Mouse (Mus musculus) intestine, embryonic 16.5 days (tissue): Measurements from ENCODE around the gene Uck2. TPM values are rescaled to one million over a fixed set of nuclear protein-coding genes. Genes with fewer than 3 reads are reported as not detected.
A peak's percentile ranks its signal among the peaks of the same experiment; 100 is the strongest.

Experiments
- ATAC-seq: fragments of 200-750 bp; cut with Nextera tagmentation; 2 replicates; pipeline ENCODE4 v1.8.0; 2017; ENCODE audit warnings: moderate TSS enrichment, moderate library complexity
- H3K27ac ChIP-seq: fragments of 300-500 bp; sonication (generic); 2 replicates; pipeline ENCODE4 v1.5.1; 2014; ENCODE audit warnings: mild to moderate bottlenecking, low read length
- H3K27me3 ChIP-seq: fragments of 300-500 bp; sonication (generic); replicated peaks from 2 replicates; pipeline ENCODE4 v1.6.1; 2014; ENCODE audit warnings: low read length, control low read depth, mixed read lengths; ENCODE audit not compliant: control insufficient read depth, insufficient read depth
- H3K36me3 ChIP-seq: fragments of 300-500 bp; sonication (generic); 2 replicates; pipeline ENCODE4 v1.6.1; 2014; ENCODE audit warnings: low read length, control low read depth; ENCODE audit not compliant: control insufficient read depth, insufficient read depth
- H3K4me1 ChIP-seq: fragments of 300-500 bp; sonication (generic); 2 replicates; pipeline ENCODE4 v1.6.1; 2014; ENCODE audit warnings: low read length, control low read depth, mixed read lengths; ENCODE audit not compliant: control insufficient read depth, insufficient read depth
- H3K4me2 ChIP-seq: fragments of 300-500 bp; sonication (generic); 2 replicates; pipeline ENCODE4 v1.6.1; 2014; ENCODE audit warnings: low read depth, low read length, control low read depth
- H3K4me3 ChIP-seq: fragments of 300-500 bp; sonication (generic); 2 replicates; pipeline ENCODE4 v1.5.1; 2014; ENCODE audit warnings: mild to moderate bottlenecking, low read length
- H3K9ac ChIP-seq: fragments of 300-500 bp; sonication (generic); 2 replicates; pipeline ENCODE4 v1.6.1; 2014; ENCODE audit warnings: low read depth, low read length
- H3K9me3 ChIP-seq: fragments of 300-500 bp; sonication (generic); 2 replicates; pipeline ENCODE4 v1.6.1; 2016; ENCODE audit warnings: low read length, control low read depth; ENCODE audit not compliant: control insufficient read depth
- WGBS: fragments of 180-500 bp; shearing (Covaris S2); extraction: QIAGEN DNeasy Blood & Tissue Kit; methylation state at CpG from one replicate; pipeline ENCODE4 v1.1.7; 2014; 5-methylcytosine and 5-hydroxymethylcytosine counted together
- polyA plus RNA-seq: library from polyadenylated mRNA; unstranded; fragments of >200 nt; fragmentation: Nextera tagmentation; extraction: Ambion mirVana; gene quantifications from 2 replicates; pipeline ENCODE4 v1.2.1, GENCODE M21; 2015

Gene Uck2
- polyA plus RNA-seq, 1 experiment from 2014 or later, result 36.8 TPM

DNA sequence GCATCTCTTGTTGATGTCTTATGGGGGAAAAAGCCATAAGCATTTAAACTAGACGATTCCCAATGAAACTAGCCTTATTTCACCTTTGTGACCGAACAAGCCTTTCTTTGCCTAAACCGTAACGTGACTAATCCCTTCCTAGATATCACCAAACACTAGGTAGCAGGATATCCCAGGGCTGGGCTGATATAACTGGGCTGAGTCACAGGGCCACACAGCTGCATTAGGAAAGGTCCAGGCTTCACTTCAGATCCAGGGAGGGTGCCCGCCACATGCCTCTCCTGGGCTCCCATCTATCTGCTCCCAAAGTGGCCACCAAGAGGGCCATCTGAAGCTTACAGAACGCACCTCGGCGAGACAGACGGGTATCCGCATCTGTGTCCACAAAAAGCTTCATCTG, 50.8 kb downstream of the Uck2 start:
- Histone ChIP-seq H3K9ac (no peak overlapping the region), H3K9me3 (no peaks in the 10 kb centered on the region), H3K4me3 (no peak overlapping the region), H3K4me1 (0 out of 2 replicates have a peak, but pooled peaks cover 7% of the 10 kb centered on the region), H3K36me3 (no peaks in the 10 kb centered on the region), H3K27ac (no peak overlapping the region), H3K4me2 (no peak overlapping the region), H3K27me3 (no peaks in the 10 kb centered on the region)
- no peak for ATAC-seq
- WGBS, result 93% methylated on average over 10 of the region's 10 CpGs

DNA sequence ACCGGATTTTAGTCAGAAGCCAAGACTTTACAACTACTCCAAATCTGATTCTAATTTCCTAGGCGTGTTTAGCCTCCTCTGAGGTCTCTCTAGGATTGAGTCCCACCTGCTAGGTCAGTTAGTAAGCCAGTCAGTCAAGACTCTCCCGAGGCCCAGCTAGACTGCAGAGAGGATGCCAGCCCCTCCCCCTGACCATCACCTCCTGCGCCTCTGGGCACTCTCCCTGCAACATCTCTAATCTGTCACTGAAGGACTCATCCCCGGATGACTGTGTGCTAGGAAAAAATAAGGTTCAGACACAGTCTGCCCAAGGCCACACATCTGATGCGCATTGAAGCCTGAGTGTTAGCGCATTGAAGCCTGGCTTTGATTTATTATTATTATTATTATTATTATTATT, 52.2 kb downstream of the Uck2 start:
- H3K4me1 ChIP-seq, result 0 out of 2 replicates have a peak, but pooled peaks cover 6% of the 10 kb centered on the region
- H3K36me3 ChIP-seq, result no peaks in the 10 kb centered on the region
- no peak overlapping the region for H3K27ac ChIP-seq
- no peak overlapping the region for H3K4me2 ChIP-seq
- 83% methylated on average over 7 of the region's 7 CpGs for WGBS
- H3K9ac ChIP-seq, result no peak overlapping the region
- ATAC-seq, result no peak
- H3K27me3 ChIP-seq, result no peaks in the 10 kb centered on the region
- H3K4me3 ChIP-seq, result no peak overlapping the region
- no peaks in the 10 kb centered on the region for H3K9me3 ChIP-seq

DNA sequence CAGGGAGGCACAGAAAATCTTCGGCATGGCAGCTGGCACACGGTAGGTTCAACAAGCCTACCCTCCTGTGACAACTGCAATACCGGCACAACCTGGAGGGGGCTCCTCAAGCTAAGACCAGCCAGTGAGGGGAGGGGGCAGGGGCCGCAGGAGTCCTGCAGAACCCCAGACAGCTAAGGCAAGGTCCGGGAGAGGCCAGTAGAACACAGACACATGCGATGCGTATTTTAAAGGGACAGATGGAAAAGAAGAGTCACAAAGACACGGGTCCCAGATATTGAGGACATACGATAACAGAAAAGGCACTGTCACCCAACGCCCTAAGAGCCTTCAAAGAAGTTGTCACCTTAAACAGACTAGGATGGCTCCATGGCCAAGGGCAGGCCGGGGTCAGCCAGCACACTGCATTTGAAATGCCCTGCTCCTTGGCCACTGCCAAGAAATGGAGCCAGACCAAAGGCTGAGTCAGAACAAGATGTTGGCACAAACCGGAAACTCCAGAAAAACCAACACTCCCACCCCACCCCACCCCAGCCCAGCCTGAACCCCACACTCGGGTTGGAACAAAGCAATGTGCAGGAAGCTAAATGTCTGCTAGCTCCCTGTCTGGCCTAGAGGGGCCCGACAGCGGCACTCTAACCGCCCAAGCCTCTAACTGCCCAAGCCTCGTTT, 53.4 kb downstream of the Uck2 start:
- no peak overlapping the region for H3K27ac ChIP-seq
- H3K4me3 ChIP-seq, result no peak overlapping the region
- H3K4me1 ChIP-seq, result no peaks in the 10 kb centered on the region
- H3K4me2 ChIP-seq, result no peak overlapping the region
- 77% methylated on average over 17 of the region's 17 CpGs for WGBS
- H3K27me3 ChIP-seq, result no peaks in the 10 kb centered on the region
- no peaks in the 10 kb centered on the region for H3K9me3 ChIP-seq
- H3K9ac ChIP-seq, result no peak overlapping the region
- no peaks in the 10 kb centered on the region for H3K36me3 ChIP-seq
- peak; percentile 29; the same call in 1 of the 2 replicates for ATAC-seq

DNA sequence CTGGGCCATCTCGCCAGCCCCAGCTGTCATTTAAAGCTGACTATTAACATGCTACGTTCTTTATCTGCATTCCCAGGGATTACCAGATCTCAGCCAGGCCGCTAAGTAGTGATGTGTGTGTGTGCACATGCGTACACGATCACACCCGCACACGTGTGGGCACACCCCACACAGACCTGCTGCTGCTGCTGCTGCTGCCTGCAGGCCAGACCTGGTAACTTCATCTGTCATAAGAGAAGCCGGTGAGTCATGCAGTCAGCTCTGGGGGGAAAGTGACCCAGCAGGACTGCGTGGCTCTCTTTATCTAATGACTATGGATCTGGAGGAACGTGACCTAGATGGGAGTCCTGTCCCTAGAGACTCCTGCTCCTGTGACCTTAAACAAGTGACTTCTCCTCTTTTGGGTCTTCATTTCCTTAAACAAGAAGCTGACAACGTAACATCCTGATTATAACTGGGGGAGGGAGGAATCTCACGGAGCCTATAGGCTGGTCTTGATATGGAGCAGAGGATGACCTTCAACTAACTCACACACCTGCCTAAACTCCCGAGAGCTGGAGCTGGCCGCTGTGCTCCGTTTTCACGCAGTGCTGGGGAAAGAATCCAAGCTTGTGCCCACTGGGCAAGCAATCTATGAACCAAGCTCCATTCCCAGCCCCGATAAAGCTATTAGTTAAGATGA, 54.0 kb downstream of the Uck2 start:
- H3K27me3 ChIP-seq, result no peaks in the 10 kb centered on the region
- no peaks in the 10 kb centered on the region for H3K4me1 ChIP-seq
- H3K4me3 ChIP-seq, result no peak overlapping the region
- no peak overlapping the region for H3K27ac ChIP-seq
- no peaks in the 10 kb centered on the region for H3K9me3 ChIP-seq
- no peak overlapping the region for H3K4me2 ChIP-seq
- ATAC-seq, result peak; percentile 73
- 0 out of 2 replicates have a peak, but pooled peaks cover 2% of the 10 kb centered on the region for H3K36me3 ChIP-seq
- H3K9ac ChIP-seq, result no peak overlapping the region
- 82% methylated on average over 17 of the region's 17 CpGs for WGBS

DNA sequence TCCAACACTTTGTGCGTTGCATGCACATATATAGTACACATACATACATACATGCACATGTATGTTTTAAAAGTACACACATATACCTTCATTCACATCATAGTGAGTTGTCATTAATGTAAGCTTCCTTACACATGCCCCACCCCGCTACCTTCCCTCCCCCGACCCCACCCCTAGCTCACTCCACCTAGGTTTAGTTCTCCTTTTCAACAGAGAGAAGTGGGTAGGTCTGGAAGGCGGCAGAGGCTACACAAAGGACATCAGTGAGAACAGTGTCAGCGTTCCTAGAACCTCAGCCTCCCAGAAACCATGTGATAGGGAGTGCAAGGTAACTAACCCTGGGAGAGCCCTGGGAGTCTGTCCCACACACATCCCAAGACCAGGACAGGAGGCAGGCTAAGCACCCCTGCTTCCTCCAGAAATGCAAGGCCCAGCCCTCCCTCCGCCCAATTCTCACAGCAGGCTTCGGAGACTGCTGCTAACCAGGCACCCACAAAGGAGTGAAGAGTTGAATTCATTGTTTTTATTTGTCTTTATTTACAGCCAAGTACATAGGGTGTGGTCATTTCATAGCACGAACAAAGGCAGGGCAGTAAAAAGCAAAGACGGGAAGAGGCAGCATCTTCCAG, 62.6 kb downstream of the Uck2 start:
- H3K4me1 ChIP-seq, result 0 out of 2 replicates have a peak, but pooled peaks cover 2% of the 10 kb centered on the region
- no peak overlapping the region for H3K4me2 ChIP-seq
- ATAC-seq, result no peak
- no peaks in the 10 kb centered on the region for H3K27me3 ChIP-seq
- no peak overlapping the region for H3K9ac ChIP-seq
- WGBS, result 78% methylated on average over 9 of the region's 9 CpGs
- no peaks in the 10 kb centered on the region for H3K9me3 ChIP-seq
- H3K27ac ChIP-seq, result no peak overlapping the region
- H3K4me3 ChIP-seq, result no peak overlapping the region
- H3K36me3 ChIP-seq, result 0 out of 2 replicates have a peak, but pooled peaks cover 6% of the 10 kb centered on the region

DNA sequence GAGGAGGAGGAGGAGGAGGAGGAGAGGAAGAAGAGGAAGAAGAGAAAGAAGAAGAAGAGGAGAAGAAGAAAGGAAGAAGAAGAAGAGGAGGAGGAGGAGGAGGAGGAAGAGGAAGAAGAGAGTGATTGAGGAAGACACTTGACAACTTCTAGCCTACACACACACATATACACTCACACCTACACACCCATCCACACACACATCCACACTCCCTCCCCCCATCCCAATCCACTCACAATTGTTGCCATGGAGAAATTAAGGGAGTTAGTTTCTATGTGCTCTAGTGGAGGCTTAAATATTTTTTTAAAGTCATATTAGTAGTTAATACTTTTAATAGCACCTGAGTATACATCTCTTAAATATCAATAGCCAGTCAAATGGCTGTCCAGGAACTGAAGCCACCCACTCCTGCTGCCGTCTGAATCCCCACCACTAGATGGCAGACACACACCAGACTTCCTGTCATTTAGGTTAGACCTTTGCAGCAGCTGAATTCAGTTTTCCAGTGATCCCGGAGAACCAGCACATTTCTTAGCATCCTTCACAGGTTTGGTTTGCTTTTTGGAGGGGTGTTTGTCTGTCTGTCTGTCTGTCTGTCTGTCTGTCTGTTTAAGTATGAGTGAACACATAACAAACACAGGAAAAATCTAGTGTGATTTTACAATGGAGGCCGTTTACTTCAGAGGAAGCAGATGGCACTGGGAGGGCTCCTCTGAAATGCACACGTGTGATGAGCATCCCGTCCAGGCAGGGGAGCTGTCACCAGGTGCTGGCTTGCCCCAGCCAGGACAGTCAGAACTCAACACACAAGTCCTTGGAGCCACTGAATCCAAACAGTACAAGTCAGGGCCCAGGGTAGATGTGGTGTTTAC, 64.6 kb downstream of the Uck2 start:
- Histone ChIP-seq H3K4me3 (no peak overlapping the region), H3K4me1 (0 out of 2 replicates have a peak, but pooled peaks cover 2% of the 10 kb centered on the region), H3K9me3 (no peaks in the 10 kb centered on the region), H3K9ac (no peak overlapping the region), H3K4me2 (no peak overlapping the region), H3K27ac (no peak overlapping the region), H3K27me3 (no peaks in the 10 kb centered on the region), H3K36me3 (no peaks in the 10 kb centered on the region)
- ATAC-seq, result peak; percentile 76
- WGBS, result 1% methylated on average over 5 of the region's 5 CpGs

DNA sequence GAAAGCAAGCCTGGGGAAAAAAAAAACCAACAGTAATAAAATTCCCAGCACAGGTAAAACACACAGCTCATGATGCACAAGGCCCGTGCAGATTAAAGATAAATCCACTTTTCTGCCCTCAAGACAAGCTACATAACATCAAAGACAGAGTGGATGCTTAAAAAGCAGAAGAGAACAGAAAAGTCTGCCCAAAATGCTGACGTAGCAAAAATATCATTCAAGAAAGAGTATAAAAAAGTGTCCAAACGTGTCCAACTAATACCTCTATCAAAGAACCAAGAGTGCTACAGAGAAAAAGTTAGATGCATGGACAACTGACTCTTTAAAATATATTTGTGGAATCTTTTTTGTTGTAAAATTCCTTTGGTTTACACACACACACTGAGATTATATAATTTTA, 69.7 kb downstream of the Uck2 start:
- no peak overlapping the region for H3K27ac ChIP-seq
- 74% methylated on average over 3 of the region's 3 CpGs for WGBS
- no peaks in the 10 kb centered on the region for H3K27me3 ChIP-seq
- no peak overlapping the region for H3K4me2 ChIP-seq
- no peak overlapping the region for H3K9ac ChIP-seq
- ATAC-seq, result no peak
- no peak overlapping the region for H3K4me3 ChIP-seq
- H3K9me3 ChIP-seq, result no peaks in the 10 kb centered on the region
- H3K36me3 ChIP-seq, result no peaks in the 10 kb centered on the region
- no peaks in the 10 kb centered on the region for H3K4me1 ChIP-seq

DNA sequence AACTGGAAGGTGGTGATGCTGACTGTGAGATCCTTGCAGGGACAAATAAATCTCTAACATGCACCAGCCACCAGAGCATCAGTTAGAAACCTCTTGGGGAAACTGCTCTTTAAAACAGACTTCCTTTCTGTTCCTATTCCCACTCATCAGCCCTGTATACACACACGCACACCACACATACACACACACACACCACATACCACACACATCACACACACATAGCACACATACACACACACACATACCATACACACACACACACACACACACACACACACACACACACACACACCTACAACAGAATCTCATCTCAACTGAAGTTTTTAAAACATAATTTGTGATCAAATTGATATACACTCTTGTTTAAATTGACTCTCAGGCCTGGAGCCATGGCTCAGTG, 72.4 kb downstream of the Uck2 start:
- no peak overlapping the region for H3K9ac ChIP-seq
- H3K27ac ChIP-seq, result no peak overlapping the region
- H3K4me3 ChIP-seq, result no peak overlapping the region
- H3K9me3 ChIP-seq, result no peaks in the 10 kb centered on the region
- WGBS, result 93% methylated on average over 1 of the region's 1 CpGs
- no peaks in the 10 kb centered on the region; the same call in 1 of the 2 replicates for H3K27me3 ChIP-seq
- ATAC-seq, result no peak
- no peaks in the 10 kb centered on the region for H3K36me3 ChIP-seq
- no peaks in the 10 kb centered on the region for H3K4me1 ChIP-seq
- no peak overlapping the region for H3K4me2 ChIP-seq
